Mouse (Mus musculus) forebrain, embryonic 11.5 days (tissue): ENCODE measurements around the gene Tgm2. TPM values are rescaled to one million over a fixed set of nuclear protein-coding genes. Genes with fewer than 3 reads are reported as not detected.

Experiments
- ATAC-seq: fragments of 200-750 bp; cut with Nextera tagmentation; replicated peaks from 2 replicates; pipeline ENCODE4 v1.8.0; 2017; ENCODE audit warnings: moderate TSS enrichment; ENCODE audit not compliant: low FRiP score
- DNase-seq: peaks from one replicate; pipeline ENCODE4 v3.0.0-alpha.2; 2017; ENCODE audit warnings: low spot score
- H3K27ac ChIP-seq: fragments of 300-500 bp; sonication (generic); 2 replicates; pipeline ENCODE4 v1.5.1; 2014; ENCODE audit warnings: low read depth, low read length
- H3K27me3 ChIP-seq: fragments of 300-500 bp; sonication (generic); 2 replicates; pipeline ENCODE4 v1.6.1; 2014; ENCODE audit warnings: mild to moderate bottlenecking, low read length, mixed read lengths; ENCODE audit not compliant: control insufficient read depth, insufficient read depth
- H3K36me3 ChIP-seq: fragments of 300-500 bp; sonication (generic); 2 replicates; pipeline ENCODE4 v1.6.1; 2014; ENCODE audit warnings: mild to moderate bottlenecking, low read length, moderate library complexity, mixed read lengths; ENCODE audit not compliant: control insufficient read depth, insufficient read depth
- H3K4me1 ChIP-seq: fragments of 300-500 bp; sonication (generic); replicated peaks from 2 replicates; pipeline ENCODE4 v1.6.1; 2014; ENCODE audit warnings: low read length, mixed read lengths; ENCODE audit not compliant: control insufficient read depth, insufficient read depth
- H3K4me2 ChIP-seq: fragments of 300-500 bp; sonication (generic); 2 replicates; pipeline ENCODE4 v1.6.1; 2014; ENCODE audit warnings: low read depth, mild to moderate bottlenecking, low read length, moderate library complexity, mixed read lengths; ENCODE audit not compliant: severe bottlenecking
- H3K4me3 ChIP-seq: fragments of 300-500 bp; sonication (generic); 2 replicates; pipeline ENCODE4 v1.5.1; 2014; ENCODE audit warnings: low read depth, low read length
- H3K9ac ChIP-seq: fragments of 300-500 bp; sonication (generic); 2 replicates; pipeline ENCODE4 v1.6.1; 2014; ENCODE audit warnings: low read length
- H3K9me3 ChIP-seq: fragments of 300-500 bp; sonication (generic); 2 replicates; pipeline ENCODE4 v1.6.1; 2016; ENCODE audit warnings: low read length, mixed read lengths; ENCODE audit not compliant: control insufficient read depth
- WGBS: fragments of 180-500 bp; shearing (Covaris S2); extraction: QIAGEN DNeasy Blood & Tissue Kit; methylation state at CpG from one replicate; pipeline ENCODE4 v1.1.7; 2014; 5-methylcytosine and 5-hydroxymethylcytosine counted together
- polyA plus RNA-seq: library from polyadenylated mRNA; unstranded; fragments of >200 nt; fragmentation: Nextera tagmentation; extraction: Ambion mirVana; gene quantifications from 2 replicates; pipeline ENCODE4 v1.2.1, GENCODE M21; 2014

Gene Tgm2
- polyA plus RNA-seq, 1 experiment from 2014 or later = 4.2 TPM

GRCm38 (mm10) chr2:158174438-158174837, 28.2 kb upstream of the Tgm2 start:
- no peak for ATAC-seq
- 89% methylated on average over 5 of the region's 5 CpGs for WGBS

GRCm38 (mm10) chr2:158170394-158170793, 24.2 kb upstream of the Tgm2 start:
- Histone ChIP-seq H3K27me3 (no peaks in the 10 kb centered on the region), H3K4me1 (no peaks in the 10 kb centered on the region), H3K4me3 (no peak overlapping the region), H3K36me3 (no peaks in the 10 kb centered on the region), H3K9ac (no peak overlapping the region), H3K4me2 (no peak overlapping the region), H3K27ac (no peak overlapping the region), H3K9me3 (no peaks in the 10 kb centered on the region)
- ATAC-seq = no peak
- no peak for DNase-seq
- 91% methylated on average over 2 of the region's 2 CpGs for WGBS

More at GRCm38 (mm10) chr2:158174438-158174837, 28.2 kb upstream of the Tgm2 start:
- Histone ChIP-seq H3K27me3 (no peaks in the 10 kb centered on the region), H3K4me2 (no peak overlapping the region), H3K9me3 (no peaks in the 10 kb centered on the region), H3K36me3 (no peaks in the 10 kb centered on the region), H3K4me3 (no peak overlapping the region), H3K4me1 (peaks cover 15% of the 10 kb centered on the region; the same call in 1 of the 2 replicates), H3K9ac (no peak overlapping the region), H3K27ac (no peak overlapping the region)
- DNase-seq = no peak

GRCm38 (mm10) chr2:158169771-158170170, 23.5 kb upstream of the Tgm2 start:
- no peak overlapping the region for H3K4me2 ChIP-seq
- no peak overlapping the region for H3K27ac ChIP-seq
- ATAC-seq = no peak
- H3K9me3 ChIP-seq = no peaks in the 10 kb centered on the region
- no peaks in the 10 kb centered on the region for H3K36me3 ChIP-seq
- H3K4me1 ChIP-seq = no peaks in the 10 kb centered on the region
- no peaks in the 10 kb centered on the region for H3K27me3 ChIP-seq
- H3K4me3 ChIP-seq = no peak overlapping the region
- no peak for DNase-seq
- H3K9ac ChIP-seq = no peak overlapping the region
- WGBS = 96% methylated on average over 7 of the region's 7 CpGs

- Histone ChIP-seq H3K4me1 (no peaks in the 10 kb centered on the region), H3K27ac (no peak overlapping the region), H3K36me3 (no peaks in the 10 kb centered on the region), H3K27me3 (no peaks in the 10 kb centered on the region), H3K4me3 (no peak overlapping the region), H3K9me3 (no peaks in the 10 kb centered on the region), H3K4me2 (no peak overlapping the region), H3K9ac (no peak overlapping the region)
- ATAC-seq (no peak), DNase-seq (no peak)
- WGBS = 79% methylated on average over 6 of the region's 6 CpGs
Measured at GRCm38 (mm10) chr2:158169351-158169750, 23.1 kb upstream of the Tgm2 start.

- DNase-seq = no peak
- Histone ChIP-seq H3K27me3 (no peaks in the 10 kb centered on the region), H3K27ac (no peak overlapping the region), H3K36me3 (no peaks in the 10 kb centered on the region), H3K9me3 (no peaks in the 10 kb centered on the region), H3K9ac (no peak overlapping the region), H3K4me2 (no peak overlapping the region), H3K4me3 (no peak overlapping the region), H3K4me1 (no peaks in the 10 kb centered on the region)
- WGBS = 79% methylated on average over 8 of the region's 8 CpGs
- no peak for ATAC-seq
Measured at GRCm38 (mm10) chr2:158168741-158169211, 22.5 kb upstream of the Tgm2 start.

- no peak for DNase-seq
- ATAC-seq = no peak
- no peak overlapping the region for H3K4me3 ChIP-seq
- WGBS = 88% methylated on average over 9 of the region's 9 CpGs
- H3K4me2 ChIP-seq = no peak overlapping the region
- H3K36me3 ChIP-seq = no peaks in the 10 kb centered on the region
- H3K4me1 ChIP-seq = no peaks in the 10 kb centered on the region
- H3K27ac ChIP-seq = no peak overlapping the region
- no peaks in the 10 kb centered on the region for H3K27me3 ChIP-seq
- no peak overlapping the region for H3K9ac ChIP-seq
- no peaks in the 10 kb centered on the region for H3K9me3 ChIP-seq
Measured at GRCm38 (mm10) chr2:158167496-158168205, 21.4 kb upstream of the Tgm2 start.

- Histone ChIP-seq H3K4me3 (no peak overlapping the region), H3K27me3 (no peaks in the 10 kb centered on the region), H3K4me2 (no peak overlapping the region), H3K9me3 (no peaks in the 10 kb centered on the region), H3K27ac (no peak overlapping the region), H3K36me3 (no peaks in the 10 kb centered on the region), H3K9ac (no peak overlapping the region), H3K4me1 (no peaks in the 10 kb centered on the region)
- no peak for DNase-seq
- no peak for ATAC-seq
- WGBS = 85% methylated on average over 7 of the region's 7 CpGs
Measured at GRCm38 (mm10) chr2:158166628-158167027, 20.4 kb upstream of the Tgm2 start.

- DNase-seq = no peak
- Histone ChIP-seq H3K9ac (no peak overlapping the region), H3K9me3 (no peaks in the 10 kb centered on the region), H3K27me3 (no peaks in the 10 kb centered on the region), H3K4me3 (no peak overlapping the region), H3K36me3 (no peaks in the 10 kb centered on the region), H3K27ac (no peak overlapping the region), H3K4me1 (no peaks in the 10 kb centered on the region), H3K4me2 (no peak overlapping the region)
- WGBS = 82% methylated on average over 4 of the region's 4 CpGs
- ATAC-seq = no peak
Measured at GRCm38 (mm10) chr2:158165776-158166175, 19.5 kb upstream of the Tgm2 start.

GRCm38 (mm10) chr2:158163034-158163433, 16.8 kb upstream of the Tgm2 start:
- DNase-seq (no peak), ATAC-seq (no peak)
- H3K27ac ChIP-seq = no peak overlapping the region
- WGBS = 84% methylated on average over 6 of the region's 6 CpGs
- H3K27me3 ChIP-seq = no peaks in the 10 kb centered on the region
- H3K9ac ChIP-seq = no peak overlapping the region
- H3K4me1 ChIP-seq = no peaks in the 10 kb centered on the region
- no peak overlapping the region for H3K4me3 ChIP-seq
- no peak overlapping the region for H3K4me2 ChIP-seq
- no peaks in the 10 kb centered on the region for H3K9me3 ChIP-seq
- H3K36me3 ChIP-seq = no peaks in the 10 kb centered on the region
